Mouse (Mus musculus) brain, adult 10 weeks (tissue): ENCODE measurements around the gene Camk2n2. TPM values are rescaled to one million over a fixed set of nuclear protein-coding genes. Genes with fewer than 3 reads are reported as not detected.

Experiments used
- polyA plus RNA-seq: library from polyadenylated mRNA; stranded (reverse); fragments of 350-450 nt; fragmentation: Illumina TruSeq; extraction: RNeasy Lipid Tissue Mini Kit (QIAGEN cat#74804); gene quantifications from one replicate; pipeline ENCODE4 v1.2.3, GENCODE M21; 2015; ENCODE audit warnings: low read depth, low replicate concordance

Gene Camk2n2
- 153 TPM for polyA plus RNA-seq

DNA sequence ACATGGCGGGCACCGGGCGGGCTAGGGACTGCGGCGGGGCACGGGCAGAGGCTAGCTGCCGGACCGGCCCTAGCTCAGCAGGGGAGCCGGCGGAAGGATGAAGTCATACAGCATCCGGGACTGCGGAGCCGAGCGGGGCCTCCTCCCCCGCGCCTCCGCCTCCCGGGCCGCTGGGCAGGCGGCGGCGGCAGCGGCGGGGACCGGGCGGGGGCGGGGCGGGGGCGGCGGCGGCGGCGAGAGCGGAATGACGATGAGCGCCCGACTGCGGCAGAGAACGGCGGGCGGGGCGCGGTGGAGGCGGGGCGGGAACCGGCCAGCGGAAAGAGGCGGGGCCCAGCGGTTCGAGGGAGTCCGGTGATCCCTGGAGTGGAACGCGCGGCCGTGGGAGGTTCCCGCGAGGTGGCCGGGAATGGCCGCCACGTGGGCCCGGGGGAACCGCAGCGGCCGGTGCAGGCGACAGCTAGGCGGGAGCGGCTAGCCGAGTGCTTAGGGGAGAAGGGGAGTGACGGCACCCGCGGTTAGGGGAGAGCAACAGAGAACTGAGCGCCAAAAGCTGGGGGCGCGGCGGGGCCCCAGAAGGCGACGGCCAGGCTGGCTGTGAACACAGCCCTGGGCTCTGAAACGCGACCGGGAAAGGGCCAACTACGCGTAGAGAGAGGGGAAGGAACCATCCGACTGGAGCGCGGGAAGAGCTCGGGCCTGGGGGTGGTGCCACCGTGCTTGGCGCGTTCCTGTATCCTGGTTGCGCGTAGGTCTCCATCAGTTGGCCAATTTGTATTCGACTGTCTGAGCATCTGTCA is at the start of gene Camk2n2:
Gene Camk2n2, minus strand, starts transcription at position 97 of the 800 bp plus-strand sequence.

DNA sequence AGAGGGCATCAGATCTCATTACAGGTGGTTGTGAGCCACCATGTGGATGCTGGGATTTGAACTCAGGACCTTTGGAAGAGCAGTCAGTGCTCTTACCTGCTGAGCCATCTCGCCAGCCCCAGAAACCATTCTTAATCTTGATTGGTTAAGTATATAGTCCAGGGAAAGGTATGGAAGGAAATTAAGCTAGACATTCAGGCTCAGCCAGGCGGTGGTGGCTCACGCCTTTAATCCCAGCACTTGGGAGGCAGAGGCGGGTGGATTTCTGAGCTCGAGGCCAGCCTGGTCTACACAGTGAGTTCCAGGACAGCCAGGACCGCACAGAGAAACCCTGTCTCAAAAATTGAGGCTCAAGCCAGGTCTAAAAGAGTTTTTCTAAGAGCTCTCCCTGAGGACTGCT is 46.9 kb upstream of the Camk2n2 start, which contains the start of gene Eif4g1:
Gene Eif4g1, plus strand, starts transcription at position 301 of the 400 bp plus-strand sequence.

DNA sequence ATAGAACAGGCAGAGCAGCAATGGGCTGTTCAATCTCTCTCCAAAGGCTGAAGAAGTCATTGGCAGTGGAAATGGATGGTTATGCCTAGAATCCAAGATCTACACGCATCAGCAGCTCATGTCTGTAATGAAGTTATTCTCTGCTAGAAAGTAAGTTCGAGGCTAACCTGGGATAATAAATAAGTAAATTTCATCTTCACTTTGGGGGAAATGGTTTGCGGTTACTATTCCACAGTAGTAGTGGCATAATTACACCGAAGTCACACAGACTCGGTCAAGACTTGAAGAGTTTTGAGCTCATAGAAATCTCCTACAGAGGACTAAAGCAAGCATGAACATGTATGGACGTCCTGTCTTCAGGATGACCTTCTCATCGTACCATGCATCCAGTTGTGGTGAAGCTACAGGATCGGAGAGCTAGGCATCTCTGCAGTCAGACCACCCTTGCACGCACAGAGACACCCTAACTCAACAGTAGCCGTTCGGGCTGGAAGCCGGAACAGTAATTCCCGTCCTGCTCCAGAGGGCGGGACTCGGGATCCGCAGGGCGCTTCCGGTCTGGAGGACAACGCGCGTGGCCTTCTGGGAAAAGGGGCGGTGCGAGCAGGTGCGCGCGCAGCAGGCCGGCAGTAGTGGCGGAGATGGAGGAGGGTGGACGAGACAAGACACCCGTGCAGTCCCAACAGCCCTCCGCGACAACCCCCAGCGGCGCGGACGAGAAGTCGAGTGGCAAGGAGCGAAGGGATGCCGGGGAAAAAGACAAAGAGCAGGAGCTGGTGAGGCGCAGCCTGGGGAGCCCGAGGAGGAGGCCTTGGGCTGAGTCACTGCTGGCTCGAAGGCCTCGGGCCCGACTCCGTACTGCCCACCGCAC is 30.2 kb upstream of the Camk2n2 start, which contains the start of gene Psmd2:
Gene Psmd2, plus strand, starts transcription at position 577 of the 871 bp plus-strand sequence.

DNA sequence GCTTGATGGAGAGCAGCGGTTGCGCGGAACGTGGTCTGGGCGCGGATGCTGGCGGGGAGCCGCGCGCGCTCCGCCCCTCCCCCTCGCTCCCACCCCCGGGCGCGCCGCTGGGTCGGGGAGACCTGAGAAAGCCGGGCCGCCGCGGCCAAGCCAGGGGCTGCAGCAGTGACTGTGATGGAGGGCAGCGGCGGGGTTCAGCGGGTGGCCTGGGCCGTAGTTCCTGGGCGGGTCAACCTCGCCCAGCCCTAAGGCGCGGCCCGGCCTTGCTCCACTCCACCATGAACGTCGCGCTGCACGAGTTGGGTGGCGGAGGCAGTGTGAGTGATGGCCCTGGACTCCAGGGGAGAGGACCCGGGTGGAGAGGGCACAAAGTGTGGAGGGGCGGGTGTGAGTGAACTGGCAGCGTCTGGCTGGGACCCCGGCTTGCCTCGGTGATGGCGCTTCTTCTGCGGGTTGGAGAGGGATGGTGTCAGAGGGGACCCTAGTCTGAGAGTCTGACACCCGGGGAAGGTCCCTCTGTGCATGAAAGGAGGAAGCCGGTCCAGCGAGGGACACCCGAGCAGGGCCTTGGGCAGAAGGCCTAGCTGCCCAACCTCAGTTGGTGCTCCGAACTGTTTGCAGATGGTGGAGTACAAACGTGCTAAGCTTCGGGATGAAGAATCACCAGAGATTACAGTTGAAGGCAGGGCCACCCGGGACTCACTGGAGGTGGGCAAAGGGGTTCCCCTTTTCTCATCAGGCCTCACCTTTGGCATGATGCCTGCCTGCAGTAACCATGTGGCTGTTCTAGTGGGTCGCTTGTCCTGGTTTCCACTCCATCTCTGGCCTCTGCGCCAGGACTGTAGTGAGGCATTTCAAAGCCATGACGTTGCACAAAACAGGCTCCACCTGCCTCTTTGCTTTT is 8.9 kb upstream of the Camk2n2 start, which contains the start of gene Ece2:
Gene Ece2, plus strand, starts transcription at position 98 of the 904 bp plus-strand sequence.

DNA sequence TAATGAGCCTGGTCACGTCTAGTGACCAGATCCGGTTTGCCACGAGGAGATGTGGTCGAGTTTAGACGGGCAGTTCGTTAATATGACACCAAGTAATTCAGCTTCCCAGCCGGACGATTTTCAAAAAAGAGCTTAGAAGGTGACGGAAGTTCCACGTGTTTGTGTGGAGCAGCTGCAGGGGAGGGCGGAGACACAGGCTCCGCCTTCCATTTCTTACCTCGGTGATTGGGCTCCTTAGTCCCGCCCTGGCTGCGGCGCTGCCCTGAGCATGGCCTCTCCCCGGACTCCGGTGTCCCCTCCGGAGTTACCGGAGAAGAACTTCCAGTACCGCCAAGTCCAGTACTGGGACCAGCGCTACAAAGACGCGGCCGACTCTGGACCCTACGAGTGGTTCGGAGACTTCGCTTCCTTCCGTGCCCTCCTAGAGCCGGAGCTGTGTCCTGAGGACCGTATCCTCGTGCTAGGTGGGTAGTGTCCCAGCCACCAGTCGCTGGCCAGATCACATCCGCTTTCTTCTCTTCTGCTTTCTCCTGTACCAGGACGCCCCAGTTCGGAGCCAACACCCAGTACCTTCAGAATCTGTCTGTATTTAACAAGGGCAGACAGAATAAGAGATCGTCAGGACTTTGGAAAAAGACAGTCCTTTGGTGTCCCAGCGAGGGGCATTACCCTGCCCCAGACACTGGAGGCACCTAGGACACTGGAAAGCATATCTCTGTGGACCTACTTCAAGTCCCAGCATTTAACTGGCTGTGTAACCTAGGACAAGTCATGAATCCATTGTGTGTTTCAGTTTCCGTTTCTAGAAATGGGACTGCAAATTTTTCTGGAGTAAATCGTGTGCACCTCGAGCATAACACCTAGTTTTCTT is 9.5 kb downstream of the Camk2n2 start, which contains the start of the genes Eef1akmt4, Gm49333 and Alg3:
Gene Eef1akmt4, plus strand, starts transcription at position 237 of the 871 bp plus-strand sequence.
Gene Gm49333, plus strand, starts transcription at position 254 of the 871 bp plus-strand sequence.
Gene Alg3, minus strand, starts transcription at position 379 of the 871 bp plus-strand sequence.

DNA sequence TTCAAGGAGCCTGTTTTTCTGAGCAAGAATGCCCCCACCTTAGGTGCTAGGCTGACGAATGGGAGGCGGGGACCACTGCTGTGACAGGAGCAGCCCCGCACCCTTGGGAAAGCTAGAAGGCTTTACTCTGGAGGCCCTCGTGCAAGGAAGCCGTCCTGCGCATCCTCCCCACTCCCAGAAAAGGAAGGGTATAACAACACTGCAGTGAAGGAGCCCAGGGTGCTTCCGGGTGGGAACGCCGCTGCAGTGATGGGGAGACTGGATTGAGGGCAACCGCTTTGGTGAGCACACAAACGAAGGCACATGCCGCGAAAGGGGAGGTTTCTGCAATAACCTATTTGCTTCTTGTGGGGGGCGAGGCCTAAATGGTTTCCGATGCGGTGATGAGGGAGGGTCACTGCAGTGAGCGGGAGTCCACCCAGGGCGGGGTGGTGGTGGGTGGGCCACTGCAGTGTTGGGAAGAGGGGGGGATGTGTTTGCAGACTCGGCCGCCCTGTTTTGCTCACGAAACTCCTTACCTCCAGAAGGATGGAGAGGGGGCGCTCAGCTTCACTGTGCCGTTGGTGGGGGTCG is 31.6 kb downstream of the Camk2n2 start, which contains the start of gene Vwa5b2:
Gene Vwa5b2, plus strand, starts transcription at position 106 of the 573 bp plus-strand sequence.

Other genes with a start within 250 kb of the Camk2n2 start
- gene Abcc5, start 194.9 kb downstream of the Camk2n2 start, polyA plus RNA-seq = 150 TPM
- 62.9 TPM for gene Eif2b5, start 122.5 kb downstream of the Camk2n2 start, polyA plus RNA-seq
- 31.9 TPM for gene Dvl3, start 104.3 kb downstream of the Camk2n2 start, polyA plus RNA-seq
- 970 TPM for gene Ap2m1, start 85.8 kb downstream of the Camk2n2 start, polyA plus RNA-seq
- 67.5 TPM for gene Abcf3, start 72.7 kb downstream of the Camk2n2 start, polyA plus RNA-seq
- gene Vwa5b2, start 31.8 kb downstream of the Camk2n2 start, polyA plus RNA-seq = 49.4 TPM
- gene Eef1akmt4, start 9.7 kb downstream of the Camk2n2 start, polyA plus RNA-seq = 4.5 TPM
- gene Gm49333, start 9.7 kb downstream of the Camk2n2 start, polyA plus RNA-seq = not detected
- gene Alg3, start 9.6 kb downstream of the Camk2n2 start, polyA plus RNA-seq = 15.7 TPM
- gene Ece2, start 8.5 kb upstream of the Camk2n2 start, polyA plus RNA-seq = 29.4 TPM
- 171 TPM for gene Psmd2, start 30.4 kb upstream of the Camk2n2 start, polyA plus RNA-seq
- gene Eif4g1, start 47.0 kb upstream of the Camk2n2 start, polyA plus RNA-seq = 134 TPM
- 314 TPM for gene Fam131a, start 72.0 kb upstream of the Camk2n2 start, polyA plus RNA-seq
- 57.7 TPM for gene Polr2h, start 96.4 kb upstream of the Camk2n2 start, polyA plus RNA-seq
- 55.2 TPM for gene Clcn2, start 96.5 kb upstream of the Camk2n2 start, polyA plus RNA-seq
- gene Chrd, start 111.8 kb upstream of the Camk2n2 start, polyA plus RNA-seq = 30.4 TPM
- 6.0 TPM for gene Thpo, start 113.2 kb upstream of the Camk2n2 start, polyA plus RNA-seq